In the genomic region with DNA sequence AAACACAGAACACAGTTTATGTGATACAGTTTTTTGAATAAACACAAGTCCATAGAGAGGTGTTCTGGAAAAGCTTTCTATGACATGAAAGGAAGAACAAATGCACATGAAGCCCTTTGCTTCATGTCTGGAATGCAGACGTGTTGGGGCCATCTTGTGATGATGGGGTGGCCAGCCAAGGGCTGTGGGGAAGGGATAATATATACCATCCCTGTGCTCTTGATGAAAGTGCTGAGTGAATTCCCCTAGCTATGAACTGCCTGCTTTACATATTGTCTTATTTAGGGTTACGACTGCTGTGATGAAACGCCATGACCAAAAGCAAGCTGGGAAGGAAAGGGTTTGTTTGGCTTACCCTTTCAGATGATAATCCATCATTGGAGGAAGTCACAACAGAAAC, we compare ENCODE assay signal across 29 mouse cellular contexts. TPM values are rescaled to one million over a fixed set of nuclear protein-coding genes. Genes with fewer than 3 reads are reported as not detected.
DNase-seq lines count a peak whose midpoint lies in the region; ATAC-seq and TF ChIP-seq lines count a peak whose summit lies in the region.
"Had no signal": no experiment of that assay in that cellular context is flagged by ENCODE, and none has a peak within 500 bp of the region (broad histone marks: within the 10 kb centered on the region; RNA-seq: fewer than 3 reads in every experiment).

No protein-coding gene starts in this region.

- H3K4me3 ChIP-seq in heart, embryonic 10.5 days = no peak overlapping the region
- H3K4me3 ChIP-seq in lung, embryonic 14.5 days (ENCODE audit: low read depth, low read length) = no peak overlapping the region
- no peak overlapping the region for H3K4me3 ChIP-seq in lung, adult 2 months (replicated peaks; ENCODE audit: extremely low read depth, low read depth, low read length)
- H3K4me3 ChIP-seq in lung, postnatal 0 days (ENCODE audit: low read depth, low read length) = no peak overlapping the region
- H3K4me3 ChIP-seq: embryonic facial prominence, embryonic 13.5 days; forebrain, embryonic 10.5 days; forebrain, embryonic 13.5 days; heart, embryonic 12.5 days; heart, embryonic 15.5 days; hindbrain, embryonic 10.5 days; hindbrain, embryonic 13.5 days had no signal

- no peak overlapping the region for H3K4me2 ChIP-seq in lung, embryonic 14.5 days
- no peak overlapping the region for H3K4me2 ChIP-seq in lung, postnatal 0 days (replicated peaks; ENCODE audit: low read depth, low read length)
- H3K4me2 ChIP-seq: embryonic facial prominence, embryonic 13.5 days; forebrain, embryonic 13.5 days; heart, embryonic 12.5 days; heart, embryonic 15.5 days; hindbrain, embryonic 13.5 days had no signal

- WGBS in heart, embryonic 10.5 days = 85% methylated on average over 3 of the region's 3 CpGs
- WGBS in lung, embryonic 14.5 days = 36% methylated on average over 3 of the region's 3 CpGs
- WGBS in lung, adult 2 months = 74% methylated on average over 3 of the region's 3 CpGs
- WGBS in lung, postnatal 0 days = 62% methylated on average over 3 of the region's 3 CpGs

- no peak overlapping the region for H3K27ac ChIP-seq in heart, embryonic 10.5 days
- peak overlapping the region; percentile 43 for H3K27ac ChIP-seq in lung, embryonic 14.5 days (ENCODE audit: low read depth)
- H3K27ac ChIP-seq in lung, postnatal 0 days (ENCODE audit: low read length) = no peak overlapping the region
- H3K27ac ChIP-seq: embryonic facial prominence, embryonic 13.5 days; forebrain, embryonic 10.5 days; forebrain, embryonic 13.5 days; heart, embryonic 15.5 days; hindbrain, embryonic 10.5 days; hindbrain, embryonic 13.5 days had no signal

- no peak overlapping the region for H3K9ac ChIP-seq in lung, embryonic 14.5 days
- H3K9ac ChIP-seq in lung, postnatal 0 days (replicated peaks; ENCODE audit: low read depth) = no peak overlapping the region
- H3K9ac ChIP-seq: embryonic facial prominence, embryonic 13.5 days; forebrain, embryonic 13.5 days; heart, embryonic 12.5 days; heart, embryonic 15.5 days; hindbrain, embryonic 13.5 days had no signal

- H3K36me3 ChIP-seq in heart, embryonic 10.5 days = no peaks in the 10 kb centered on the region
- H3K36me3 ChIP-seq in lung, embryonic 14.5 days (ENCODE audit: insufficient read depth) = no peaks in the 10 kb centered on the region
- no peaks in the 10 kb centered on the region for H3K36me3 ChIP-seq in lung, postnatal 0 days (ENCODE audit: insufficient read depth, low read length)
- H3K36me3 ChIP-seq: embryonic facial prominence, embryonic 13.5 days; forebrain, embryonic 10.5 days; G1E; heart, embryonic 12.5 days; heart, embryonic 15.5 days; hindbrain, embryonic 10.5 days; hindbrain, embryonic 13.5 days had no signal

- H3K4me1 ChIP-seq in heart, embryonic 10.5 days = peaks cover 10% of the 10 kb centered on the region; the same call in 1 of the 2 replicates
- peaks cover 7% of the 10 kb centered on the region; the same call in 1 of the 2 replicates for H3K4me1 ChIP-seq in lung, embryonic 14.5 days (ENCODE audit: insufficient read depth)
- H3K4me1 ChIP-seq in lung, adult 2 months (ENCODE audit: control insufficient read depth, insufficient read depth, low read length) = peaks cover 8% of the 10 kb centered on the region
- peaks cover 18% of the 10 kb centered on the region; the same call in 1 of the 2 replicates for H3K4me1 ChIP-seq in lung, postnatal 0 days (ENCODE audit: insufficient read depth, low read depth, low read length)
- H3K4me1 ChIP-seq: forebrain, embryonic 13.5 days; hindbrain, embryonic 13.5 days had no signal

- TF ChIP-seq POLR2A in lung, adult 2 months (IDR thresholded peaks at IDR 0.05; ENCODE audit: borderline replicate concordance, extremely low read depth, low read depth, low read length) = no peak

- no peaks in the 10 kb centered on the region for H3K9me3 ChIP-seq in heart, embryonic 10.5 days
- H3K9me3 ChIP-seq in lung, embryonic 14.5 days (ENCODE audit: low read depth, low read length) = no peaks in the 10 kb centered on the region
- H3K9me3 ChIP-seq in lung, postnatal 0 days (ENCODE audit: low read length) = no peaks in the 10 kb centered on the region
- H3K9me3 ChIP-seq: embryonic facial prominence, embryonic 13.5 days; forebrain, embryonic 10.5 days; forebrain, embryonic 13.5 days; G1E; heart, embryonic 12.5 days; heart, embryonic 15.5 days; hindbrain, embryonic 10.5 days; hindbrain, embryonic 13.5 days had no signal

- no peak for TF ChIP-seq EP300 in lung, postnatal 0 days (IDR thresholded peaks at IDR 0.05)

- DNase-seq in heart, adult 11 months = peak; percentile 16
- no peak for DNase-seq in heart, embryonic 10.5 days (ENCODE audit: low spot score)
- DNase-seq in lung, embryonic 14.5 days = peak; percentile 55
- no peak for DNase-seq in lung, adult 2 months
- DNase-seq in lung, postnatal 0 days (ENCODE audit: low spot score) = no peak
- DNase-seq in lung, postnatal 10 days = no peak
- no peak for DNase-seq in right cerebral cortex, postnatal 25 days
- DNase-seq: adrenal gland, adult 2 months; adrenal gland, postnatal 14 days; B cell, adult 2 months; cerebellum, adult 11 months; cerebellum, adult 2 months; cerebellum, adult 9-11 months; cerebellum, postnatal 25 days; gastrocnemius, postnatal 10 days; gastrocnemius, postnatal 36 days; heart, postnatal 10 days; heart, postnatal 36 days had no signal

- H3K27me3 ChIP-seq in heart, embryonic 10.5 days (ENCODE audit: insufficient read depth, poor library complexity, severe bottlenecking) = no peaks in the 10 kb centered on the region
- no peaks in the 10 kb centered on the region for H3K27me3 ChIP-seq in lung, embryonic 14.5 days (ENCODE audit: insufficient read depth, low read length)
- H3K27me3 ChIP-seq in lung, postnatal 0 days (replicated peaks; ENCODE audit: insufficient read depth, low read length) = no peaks in the 10 kb centered on the region
- H3K27me3 ChIP-seq: CH12.LX; embryonic facial prominence, embryonic 13.5 days; forebrain, embryonic 13.5 days; heart, embryonic 12.5 days; heart, embryonic 15.5 days; hindbrain, embryonic 13.5 days had no signal

- TF ChIP-seq CTCF in lung, embryonic 14.5 days (IDR thresholded peaks at IDR 0.05; ENCODE audit: low read depth) = no peak
- no peak for TF ChIP-seq CTCF in lung, adult 2 months (IDR thresholded peaks at IDR 0.05; ENCODE audit: insufficient read depth, low read length)
- TF ChIP-seq CTCF in lung, postnatal 0 days (IDR thresholded peaks at IDR 0.05) = no peak

- ATAC-seq in lung, embryonic 14.5 days (ENCODE audit: insufficient read depth) = peak; percentile 86
- peak; percentile 21; the same call in 1 of the 2 replicates for ATAC-seq in lung, postnatal 0 days
- ATAC-seq: forebrain, embryonic 13.5 days; forebrain, embryonic 16.5 days; hindbrain, embryonic 16.5 days had no signal

RNA-seq across cellular contexts. Expression of gene Tlnrd1, which starts 39.3 kb away (rescaled TPM):
- 12.5 and 20.4 TPM in 2 replicates for polyA plus RNA-seq in heart, embryonic 10.5 days (2016; fragmentation: Nextera tagmentation; extraction: Ambion mirVana)
- 24.1 and 29.1 TPM in 2 replicates for polyA plus RNA-seq in lung, embryonic 14.5 days (2014; fragmentation: Nextera tagmentation; extraction: Ambion mirVana)
- 49.2 and 68.8 TPM in 2 replicates for polyA plus RNA-seq in lung, adult 2 months (2012; rRNA removed)
- 18.9 and 22.5 TPM in 2 replicates for polyA plus RNA-seq in lung, postnatal 0 days (2015; fragmentation: Nextera tagmentation; extraction: Ambion mirVana)

RNA-seq across cellular contexts. Expression of gene Mesd, which starts 39.5 kb away (rescaled TPM):
- 93.8 and 103 TPM in 2 replicates for polyA plus RNA-seq in heart, embryonic 10.5 days (2016; fragmentation: Nextera tagmentation; extraction: Ambion mirVana)
- polyA plus RNA-seq in lung, embryonic 14.5 days (2014; fragmentation: Nextera tagmentation; extraction: Ambion mirVana) = 111 and 117 TPM in 2 replicates
- polyA plus RNA-seq in lung, adult 2 months (2012; rRNA removed) = 9.2 and 15.0 TPM in 2 replicates
- 97.9 and 104 TPM in 2 replicates for polyA plus RNA-seq in lung, postnatal 0 days (2015; fragmentation: Nextera tagmentation; extraction: Ambion mirVana)

RNA-seq across cellular contexts. Expression of gene Cfap161, which starts 50.1 kb away (rescaled TPM):
- 1.1 and 3.7 TPM in 2 replicates for polyA plus RNA-seq in heart, embryonic 10.5 days (2016; fragmentation: Nextera tagmentation; extraction: Ambion mirVana)
- polyA plus RNA-seq in lung, embryonic 14.5 days (2014; fragmentation: Nextera tagmentation; extraction: Ambion mirVana) = 0.13 and 0.22 TPM in 2 replicates
- polyA plus RNA-seq in lung, adult 2 months (2012; rRNA removed) = 2.3 and 3.3 TPM in 2 replicates
- polyA plus RNA-seq in lung, postnatal 0 days (2015; fragmentation: Nextera tagmentation; extraction: Ambion mirVana) = 6.8 and 10.4 TPM in 2 replicates
- polyA plus RNA-seq: adrenal gland, adult 2 months; forebrain, embryonic 10.5 days; G1E had no signal

Comparison
In these comparisons a context has a peak if more than half of its experiments do, and no peak if none do; other contexts are left out.
1. DNase-seq: peak in heart, adult 11 months (single experiment) and lung, embryonic 14.5 days (single experiment); none in heart, embryonic 10.5 days (single experiment), lung, adult 2 months (single experiment), lung, postnatal 0 days (single experiment), lung, postnatal 10 days (single experiment) and right cerebral cortex, postnatal 25 days (single experiment).